Mouse (Mus musculus) Patski (cell line): ENCODE results near the gene Rgma. TPM values are rescaled to one million over a fixed set of nuclear protein-coding genes. Genes with fewer than 3 reads are reported as not detected.

Source experiments
- ATAC-seq: fragments of 100-300 bp; one replicate; pipeline ENCODE4 v1.8.0; 2021
- CTCF ChIA-PET: fragments of 350-600 bp; sonication (Branson Sonifier 250); formaldehyde crosslinking; loops from one replicate; lab custom pipeline; 2022; ENCODE audit warnings: inconsistent platforms; lab: Charles Lee
- POLR2A ChIA-PET: fragments of 350-600 bp; sonication (Branson Sonifier 250); formaldehyde crosslinking; loops from one replicate; lab custom pipeline; 2022; ENCODE audit warnings: antibody characterized with exemption, inconsistent platforms; lab: Charles Lee
- DNase-seq: peaks from one replicate; pipeline ENCODE4 v3.0.0-alpha.2; 2011; ENCODE audit warnings: low read depth, low spot score
- H3K27me3 ChIP-seq: fragments of 371-371 bp; one replicate; pipeline ENCODE4 v1.5.1; 2021
- CTCF ChIP-seq: fragments of 100-300 bp; IDR thresholded peaks from one replicate; pipeline ENCODE4 v1.5.1; 2021
- in situ Hi-C: fragments of 300-500 bp; cut with MboI; formaldehyde crosslinking; loops from 3 replicates; pipeline ENCODE4 v1.11.1; 2018; ENCODE audit warnings: low pct_unique_long_range_greater_than_20kb, mixed read lengths
- polyA plus RNA-seq: library from polyadenylated mRNA; unstranded; gene quantifications from one replicate; pipeline ENCODE4 v1.2.3, GENCODE M21; 2021

Gene Rgma
- polyA plus RNA-seq, 1 experiment from 2014 or later, result 14.6 TPM

- no peak for TF ChIP-seq CTCF
- POLR2A ChIA-PET, result no interaction called here
- in situ Hi-C loops, result loop anchor here (25.0 kb wide), 1 partner anchor 562 kb away; no protein-coding TSS in a partner anchor
- ATAC-seq, result no peak
- H3K27me3 ChIP-seq, result no peaks in the 10 kb centered on the region
- no peak for DNase-seq
- CTCF ChIA-PET, result interaction anchor here (1.0 to 1.5 kb wide), 3 partner anchors 8 to 26 kb away, joined by 3 to 5 read pairs (median 3); no protein-coding TSS in a partner anchor
Observed at GRCm38 (mm10) chr7:73398806-73399442, 23.6 kb downstream of the Rgma start.

- POLR2A ChIA-PET, result no interaction called here
- no peak for ATAC-seq
- TF ChIP-seq CTCF, result no peak
- DNase-seq, result no peak
- in situ Hi-C loops, result loop anchor here (25.0 kb wide), 1 partner anchor 562 kb away; no protein-coding TSS in a partner anchor
- CTCF ChIA-PET, result interaction anchor here (1.0 to 1.5 kb wide), 3 partner anchors 9 to 25 kb away, joined by 3 to 5 read pairs (median 3); no protein-coding TSS in a partner anchor
- H3K27me3 ChIP-seq, result no peaks in the 10 kb centered on the region
Observed at GRCm38 (mm10) chr7:73399501-73400044, 24.3 kb downstream of the Rgma start.

GRCm38 (mm10) chr7:73400051-73400916 lies 25.0 kb downstream of the Rgma start:
- ATAC-seq (no peak), DNase-seq (no peak)
- CTCF ChIA-PET, result interaction anchor here (1.0 to 1.5 kb wide), 3 partner anchors 10 to 24 kb away, joined by 3 to 5 read pairs (median 3); no protein-coding TSS in a partner anchor
- H3K27me3 ChIP-seq, result no peaks in the 10 kb centered on the region
- in situ Hi-C loops, result no loop called here
- TF ChIP-seq CTCF, result no peak
- POLR2A ChIA-PET, result interaction anchor here (0.7 kb wide), 1 partner anchor 15 kb away, joined by 5 read pairs; no protein-coding TSS in a partner anchor

- ATAC-seq (no peak), DNase-seq (no peak)
- no peaks in the 10 kb centered on the region for H3K27me3 ChIP-seq
- TF ChIP-seq CTCF, result no peak
- in situ Hi-C loops, result no loop called here
- ChIA-PET CTCF (no interaction called here), POLR2A (no interaction called here)
Observed at GRCm38 (mm10) chr7:73402106-73402505, 26.8 kb downstream of the Rgma start.

- no peaks in the 10 kb centered on the region for H3K27me3 ChIP-seq
- in situ Hi-C loops, result no loop called here
- ATAC-seq (no peak), DNase-seq (no peak)
- no peak for TF ChIP-seq CTCF
- CTCF ChIA-PET, result no interaction called here
- POLR2A ChIA-PET, result no interaction called here
Observed at GRCm38 (mm10) chr7:73402671-73403070, 27.4 kb downstream of the Rgma start.

- no peak for DNase-seq
Observed at GRCm38 (mm10) chr7:73403538-73403937, 28.2 kb downstream of the Rgma start.

GRCm38 (mm10) chr7:73405550-73405949 lies 30.2 kb downstream of the Rgma start:
- no peaks in the 10 kb centered on the region for H3K27me3 ChIP-seq
- ChIA-PET POLR2A (no interaction called here), CTCF (interaction anchor here (1.4 kb wide), 1 partner anchor 29 kb away, joined by 3 read pairs; no protein-coding TSS in a partner anchor)
- no peak for ATAC-seq
- no peak for TF ChIP-seq CTCF
- no peak for DNase-seq
- in situ Hi-C loops, result no loop called here

More at GRCm38 (mm10) chr7:73403538-73403937, 28.2 kb downstream of the Rgma start:
- ChIA-PET CTCF (no interaction called here), POLR2A (no interaction called here)
- H3K27me3 ChIP-seq, result no peaks in the 10 kb centered on the region
- TF ChIP-seq CTCF, result no peak
- no peak for ATAC-seq
- in situ Hi-C loops, result no loop called here

GRCm38 (mm10) chr7:73411523-73411922 lies 36.2 kb downstream of the Rgma start:
- DNase-seq, result no peak
- no peak for TF ChIP-seq CTCF
- POLR2A ChIA-PET, result no interaction called here
- ATAC-seq, result no peak
- H3K27me3 ChIP-seq, result no peaks in the 10 kb centered on the region
- CTCF ChIA-PET, result no interaction called here
- in situ Hi-C loops, result no loop called here

- ATAC-seq (no peak), DNase-seq (no peak)
- CTCF ChIA-PET, result no interaction called here
- in situ Hi-C loops, result no loop called here
- POLR2A ChIA-PET, result interaction anchor here (0.5 kb wide), 1 partner anchor 634 kb away, joined by 3 read pairs; no protein-coding TSS in a partner anchor
- no peak for TF ChIP-seq CTCF
- H3K27me3 ChIP-seq, result no peaks in the 10 kb centered on the region
Observed at GRCm38 (mm10) chr7:73411986-73412385, 36.7 kb downstream of the Rgma start.

GRCm38 (mm10) chr7:73412419-73412818 lies 37.1 kb downstream of the Rgma start:
- DNase-seq (no peak), ATAC-seq (no peak)
- no peak for TF ChIP-seq CTCF
- POLR2A ChIA-PET, result interaction anchor here (0.5 kb wide), 1 partner anchor 635 kb away, joined by 3 read pairs; no protein-coding TSS in a partner anchor
- CTCF ChIA-PET, result no interaction called here
- H3K27me3 ChIP-seq, result no peaks in the 10 kb centered on the region
- in situ Hi-C loops, result no loop called here
